Mouse (Mus musculus): ENCODE data around the gene Sowaha. TPM values are rescaled to one million over a fixed set of nuclear protein-coding genes. Genes with fewer than 3 reads are reported as not detected.
A peak's percentile ranks its signal among the peaks of the same experiment; 100 is the strongest.

The Sowaha gene
- polyA plus RNA-seq, 1 experiment = not detected

DNA sequence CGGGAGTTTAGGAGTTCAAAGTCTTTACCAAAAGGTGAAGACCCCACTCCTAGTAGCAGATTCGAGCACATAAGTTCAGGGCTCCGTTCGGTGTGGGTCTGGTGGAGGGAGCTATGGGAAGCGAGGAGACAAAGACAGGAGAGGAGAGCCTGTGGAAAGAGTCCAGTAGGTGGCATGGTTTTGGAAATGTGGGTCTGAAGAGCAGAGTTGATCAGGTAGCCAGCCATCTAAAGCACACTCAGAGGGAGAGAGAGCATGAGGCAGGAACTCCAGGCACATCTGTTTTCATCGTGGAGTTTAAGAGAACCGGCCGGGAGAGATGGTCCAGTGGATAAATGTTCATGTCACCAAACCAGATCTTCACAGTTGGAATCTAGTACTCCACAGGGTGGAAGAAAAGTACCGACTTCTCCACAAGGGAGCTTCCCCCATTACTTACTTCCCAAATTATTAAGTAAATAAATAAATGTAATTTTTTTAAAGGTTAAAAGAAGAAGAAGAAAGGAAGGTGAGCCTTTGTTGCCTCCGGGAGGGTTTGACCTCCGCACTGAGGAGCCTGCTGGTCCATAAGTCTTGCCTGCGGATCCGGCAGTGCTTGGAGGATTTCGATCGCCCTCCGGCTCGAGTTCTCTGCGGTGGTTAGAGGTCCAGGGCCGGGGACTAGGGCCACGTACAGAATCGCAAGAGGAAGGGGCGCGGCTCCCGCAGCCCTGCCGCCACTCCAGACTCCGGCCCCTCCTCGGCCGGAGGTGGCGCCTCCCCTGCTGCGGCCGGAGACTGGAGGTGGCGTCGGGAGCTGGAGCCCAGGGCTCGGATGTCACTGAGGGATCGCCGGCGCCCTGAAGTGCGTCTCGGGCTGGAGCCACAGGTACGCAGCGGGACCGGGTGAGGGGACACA, 23.4 kb downstream of the Sowaha start, which contains the start of the genes Gm10447 and Shroom1:
Gm10447 (minus strand) TSS at position 637 of the 898 bp plus-strand sequence.
Shroom1 (plus strand) TSS at position 732 of the 898 bp plus-strand sequence.
- TF ChIP-seq MAX (IDR thresholded peaks at IDR 0.05) = no peak
- TF ChIP-seq CTCF (IDR thresholded peaks at IDR 0.05; ENCODE audit: control insufficient read depth, insufficient read depth, insufficient read length) = peak; percentile 26
- Histone ChIP-seq H3K36me3 (ENCODE audit: control insufficient read depth, insufficient read depth) (no peaks in the 10 kb centered on the region), H3K79me3 (ENCODE audit: low read depth) (no peaks in the 10 kb centered on the region), H3K79me2 (ENCODE audit: control insufficient read depth, insufficient read depth) (no peaks in the 10 kb centered on the region), H3K4me3 (ENCODE audit: insufficient read depth, poor library complexity, severe bottlenecking) (peak within 1 kb of the TSS; percentile 29), H3ac (ENCODE audit: control insufficient read depth, insufficient read length, low read depth) (peak within 1 kb of the TSS; percentile 71), H3K27me3 (ENCODE audit: control insufficient read depth, insufficient read depth, insufficient read length) (no peaks in the 10 kb centered on the region)

DNA sequence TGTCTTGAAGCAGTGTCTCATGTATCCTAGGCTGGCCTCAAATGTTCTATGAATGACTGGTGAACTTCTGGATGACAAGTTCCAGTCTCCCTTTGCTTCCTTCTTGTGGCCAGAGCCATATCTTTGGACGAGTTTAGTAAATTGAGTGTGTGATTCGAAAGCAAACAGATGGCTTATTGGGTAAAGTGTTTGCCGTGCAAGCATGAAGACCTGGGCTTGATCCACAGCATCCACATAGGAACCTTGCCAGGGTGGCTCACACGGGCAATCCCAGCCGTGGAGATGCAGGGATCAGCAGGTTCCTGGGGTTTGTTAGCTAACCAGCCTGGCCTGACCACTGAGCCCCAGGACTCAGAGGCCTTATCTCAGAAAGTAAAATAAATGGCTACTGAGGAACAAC, 27.0 kb downstream of the Sowaha start:
- TF ChIP-seq MYOG (IDR thresholded peaks at IDR 0.05; ENCODE audit: control insufficient read depth, extremely low read depth, insufficient read length) (no peak), MAX (IDR thresholded peaks at IDR 0.05) (no peak), USF1 (IDR thresholded peaks at IDR 0.05; ENCODE audit: low read depth) (no peak), CTCF (IDR thresholded peaks at IDR 0.05; ENCODE audit: control insufficient read depth, insufficient read depth, insufficient read length) (no peak), CEBPB (IDR thresholded peaks at IDR 0.05; ENCODE audit: low read depth) (no peak), FOSL1 (IDR thresholded peaks at IDR 0.05; ENCODE audit: insufficient read depth, low read length, poor library complexity, severe bottlenecking) (no peak), MYOD1 (IDR thresholded peaks at IDR 0.05; ENCODE audit: control insufficient read depth, insufficient read length, low read depth) (no peak)
- Histone ChIP-seq H3K4me3 (ENCODE audit: insufficient read depth, poor library complexity, severe bottlenecking) (no peak overlapping the region), H3K79me2 (ENCODE audit: control insufficient read depth, insufficient read depth) (no peaks in the 10 kb centered on the region), H3K36me3 (ENCODE audit: control insufficient read depth, insufficient read depth) (no peaks in the 10 kb centered on the region), H3K79me3 (ENCODE audit: low read depth) (no peaks in the 10 kb centered on the region), H3K27me3 (ENCODE audit: control insufficient read depth, insufficient read depth, insufficient read length) (peaks cover 10% of the 10 kb centered on the region), H3ac (ENCODE audit: control insufficient read depth, insufficient read length, low read depth) (no peak overlapping the region)

DNA sequence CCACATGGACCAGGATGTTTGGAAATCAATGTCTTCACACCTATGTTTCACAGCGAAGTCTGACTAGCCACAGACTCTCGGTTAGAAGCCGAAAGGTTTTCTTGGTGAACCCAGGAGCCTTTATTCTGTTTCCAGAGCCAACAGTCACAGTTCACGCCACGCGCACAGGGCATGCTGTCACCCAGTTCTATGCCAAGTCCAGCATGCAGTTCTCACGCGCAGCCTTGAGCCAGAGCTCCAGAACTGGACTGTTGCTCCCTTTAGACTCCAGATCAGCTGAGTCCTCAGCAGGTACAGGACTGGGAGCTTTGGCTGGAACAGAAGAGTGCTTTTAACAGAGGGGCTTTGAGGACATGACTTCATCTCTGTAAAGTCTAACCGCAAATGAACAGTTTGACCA, 27.7 kb downstream of the Sowaha start:
- Histone ChIP-seq H3K36me3 (ENCODE audit: control insufficient read depth, insufficient read depth) (no peaks in the 10 kb centered on the region), H3K79me2 (ENCODE audit: control insufficient read depth, insufficient read depth) (no peaks in the 10 kb centered on the region), H3ac (ENCODE audit: control insufficient read depth, insufficient read length, low read depth) (no peak overlapping the region), H3K27me3 (ENCODE audit: control insufficient read depth, insufficient read depth, insufficient read length) (peaks cover 10% of the 10 kb centered on the region), H3K4me3 (ENCODE audit: insufficient read depth, poor library complexity, severe bottlenecking) (no peak overlapping the region), H3K79me3 (ENCODE audit: low read depth) (no peaks in the 10 kb centered on the region)
- TF ChIP-seq CTCF (IDR thresholded peaks at IDR 0.05; ENCODE audit: control insufficient read depth, insufficient read depth, insufficient read length) (no peak), FOSL1 (IDR thresholded peaks at IDR 0.05; ENCODE audit: insufficient read depth, low read length, poor library complexity, severe bottlenecking) (no peak), USF1 (IDR thresholded peaks at IDR 0.05; ENCODE audit: low read depth) (no peak), CEBPB (IDR thresholded peaks at IDR 0.05; ENCODE audit: low read depth) (no peak), MYOG (IDR thresholded peaks at IDR 0.05; ENCODE audit: control insufficient read depth, extremely low read depth, insufficient read length) (no peak), MAX (IDR thresholded peaks at IDR 0.05) (no peak), MYOD1 (IDR thresholded peaks at IDR 0.05; ENCODE audit: control insufficient read depth, insufficient read length, low read depth) (no peak)

DNA sequence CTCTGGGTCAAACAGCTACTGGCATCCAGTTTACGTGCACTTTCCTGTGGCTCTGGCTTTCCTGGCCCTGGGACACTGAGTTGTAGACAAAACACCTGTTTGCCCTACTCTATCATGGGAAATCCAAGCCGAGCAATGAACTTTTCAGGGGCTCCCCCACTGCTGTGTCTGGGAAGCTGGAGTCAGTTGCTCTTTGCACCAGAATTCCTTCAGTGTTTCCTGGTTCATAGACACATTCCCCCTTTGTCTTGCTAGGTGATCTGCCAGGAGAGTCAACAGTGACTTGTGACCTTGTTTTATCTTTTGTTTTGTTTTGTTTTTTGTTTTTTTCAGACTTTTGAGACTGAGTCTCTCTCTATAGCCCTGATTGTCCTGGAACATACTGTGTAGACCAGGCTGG, 28.7 kb downstream of the Sowaha start:
- no peaks in the 10 kb centered on the region for H3K36me3 ChIP-seq (ENCODE audit: control insufficient read depth, insufficient read depth)
- no peak overlapping the region for H3K4me3 ChIP-seq (ENCODE audit: insufficient read depth, poor library complexity, severe bottlenecking)
- peaks cover 10% of the 10 kb centered on the region for H3K27me3 ChIP-seq (ENCODE audit: control insufficient read depth, insufficient read depth, insufficient read length)
- H3ac ChIP-seq (ENCODE audit: control insufficient read depth, insufficient read length, low read depth) = no peak overlapping the region
- H3K79me2 ChIP-seq (ENCODE audit: control insufficient read depth, insufficient read depth) = no peaks in the 10 kb centered on the region
- TF ChIP-seq MYOD1 (IDR thresholded peaks at IDR 0.05; ENCODE audit: control insufficient read depth, insufficient read length, low read depth) = no peak
- no peak for TF ChIP-seq CTCF (IDR thresholded peaks at IDR 0.05; ENCODE audit: control insufficient read depth, insufficient read depth, insufficient read length)
- no peak for TF ChIP-seq MYOG (IDR thresholded peaks at IDR 0.05; ENCODE audit: control insufficient read depth, extremely low read depth, insufficient read length)
- H3K79me3 ChIP-seq (ENCODE audit: low read depth) = no peaks in the 10 kb centered on the region

GRCm38 (mm10) chr11:53450070-53450705, 29.9 kb downstream of the Sowaha start:
- H3K36me3 ChIP-seq (ENCODE audit: control insufficient read depth, insufficient read depth) = no peaks in the 10 kb centered on the region
- no peaks in the 10 kb centered on the region for H3K79me3 ChIP-seq (ENCODE audit: low read depth)
- peaks cover 10% of the 10 kb centered on the region for H3K27me3 ChIP-seq (ENCODE audit: control insufficient read depth, insufficient read depth, insufficient read length)
- H3K79me2 ChIP-seq (ENCODE audit: control insufficient read depth, insufficient read depth) = no peaks in the 10 kb centered on the region
- TF ChIP-seq MYOG (IDR thresholded peaks at IDR 0.05; ENCODE audit: control insufficient read depth, extremely low read depth, insufficient read length) (no peak), USF1 (IDR thresholded peaks at IDR 0.05; ENCODE audit: low read depth) (no peak)
- no peak overlapping the region for H3K4me3 ChIP-seq (ENCODE audit: insufficient read depth, poor library complexity, severe bottlenecking)
- H3ac ChIP-seq (ENCODE audit: control insufficient read depth, insufficient read length, low read depth) = no peak overlapping the region

DNA sequence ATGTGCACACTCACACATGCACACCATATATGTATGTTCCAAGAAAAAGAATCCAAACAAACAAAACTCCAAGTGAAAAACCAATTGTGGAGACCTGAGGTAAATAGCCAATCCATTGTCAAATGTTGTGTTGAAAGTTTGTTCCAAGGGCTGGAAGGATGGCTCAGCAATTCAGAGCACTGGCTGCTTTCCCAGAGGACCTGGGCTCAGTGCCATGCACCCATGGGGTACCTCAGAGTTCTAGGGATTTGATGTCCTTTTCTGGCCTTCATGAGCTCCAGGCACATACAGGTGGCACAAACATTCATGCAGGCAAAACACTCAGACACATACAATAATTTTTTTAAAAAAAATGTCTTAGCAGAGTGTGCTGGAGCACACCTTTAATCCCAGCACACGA, 31.5 kb downstream of the Sowaha start:
- H3K4me3 ChIP-seq (ENCODE audit: insufficient read depth, poor library complexity, severe bottlenecking) = no peak overlapping the region
- no peaks in the 10 kb centered on the region for H3K79me3 ChIP-seq (ENCODE audit: low read depth)
- H3K36me3 ChIP-seq (ENCODE audit: control insufficient read depth, insufficient read depth) = no peaks in the 10 kb centered on the region
- H3K79me2 ChIP-seq (ENCODE audit: control insufficient read depth, insufficient read depth) = no peaks in the 10 kb centered on the region
- TF ChIP-seq MYOD1 (IDR thresholded peaks at IDR 0.05; ENCODE audit: control insufficient read depth, insufficient read length, low read depth) (no peak), FOSL1 (IDR thresholded peaks at IDR 0.05; ENCODE audit: insufficient read depth, low read length, poor library complexity, severe bottlenecking) (no peak), CEBPB (IDR thresholded peaks at IDR 0.05; ENCODE audit: low read depth) (no peak), USF1 (IDR thresholded peaks at IDR 0.05; ENCODE audit: low read depth) (no peak)
- H3ac ChIP-seq (ENCODE audit: control insufficient read depth, insufficient read length, low read depth) = no peak overlapping the region
- peaks cover 10% of the 10 kb centered on the region for H3K27me3 ChIP-seq (ENCODE audit: control insufficient read depth, insufficient read depth, insufficient read length)

Data from C2C12 (cell line).